Mouse (Mus musculus): Measurements from ENCODE around the gene 2700081O15Rik.

GRCm38 (mm10) chr19:7434887-7435286 lies 17.5 kb downstream of the 2700081O15Rik start:
- no peak for TF ChIP-seq POLR2AphosphoS5 (IDR thresholded peaks at IDR 0.05; ENCODE audit: insufficient replicate concordance, low read depth, low read length)
- TF ChIP-seq CTCF (IDR thresholded peaks at IDR 0.05; ENCODE audit: low read depth, low read length), result no peak
- no peak for TF ChIP-seq GATA2 (IDR thresholded peaks at IDR 0.05; ENCODE audit: borderline replicate concordance, low read depth, low read length)
- no peak for TF ChIP-seq GATA1 (IDR thresholded peaks at IDR 0.05; ENCODE audit: borderline replicate concordance, low read length)
